Mouse (Mus musculus): Measurements from ENCODE around the gene Cacybp.

Cacybp gene

DNA sequence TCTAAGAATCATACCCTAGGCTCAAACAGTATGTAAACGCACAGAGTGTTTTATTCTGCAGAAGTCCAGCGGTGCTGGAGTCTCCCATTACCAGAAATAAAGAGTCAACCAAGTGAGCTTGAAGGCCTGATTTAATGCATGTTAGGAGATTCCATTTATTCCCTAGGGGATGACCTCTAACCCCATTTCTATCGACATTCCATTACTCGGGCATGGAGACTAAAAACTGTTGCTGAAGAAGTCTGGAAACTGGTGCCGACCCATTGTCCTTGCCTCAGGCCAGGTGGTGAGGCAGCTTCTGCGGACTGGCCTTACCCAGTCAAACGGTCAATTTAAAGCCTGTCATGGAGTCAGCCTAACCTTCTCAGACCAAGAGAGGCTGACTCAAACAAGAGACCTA lies 1.5 kb upstream of the Cacybp start:
- DNase-seq (ENCODE audit: low read depth, low spot score), result no peak

DNA sequence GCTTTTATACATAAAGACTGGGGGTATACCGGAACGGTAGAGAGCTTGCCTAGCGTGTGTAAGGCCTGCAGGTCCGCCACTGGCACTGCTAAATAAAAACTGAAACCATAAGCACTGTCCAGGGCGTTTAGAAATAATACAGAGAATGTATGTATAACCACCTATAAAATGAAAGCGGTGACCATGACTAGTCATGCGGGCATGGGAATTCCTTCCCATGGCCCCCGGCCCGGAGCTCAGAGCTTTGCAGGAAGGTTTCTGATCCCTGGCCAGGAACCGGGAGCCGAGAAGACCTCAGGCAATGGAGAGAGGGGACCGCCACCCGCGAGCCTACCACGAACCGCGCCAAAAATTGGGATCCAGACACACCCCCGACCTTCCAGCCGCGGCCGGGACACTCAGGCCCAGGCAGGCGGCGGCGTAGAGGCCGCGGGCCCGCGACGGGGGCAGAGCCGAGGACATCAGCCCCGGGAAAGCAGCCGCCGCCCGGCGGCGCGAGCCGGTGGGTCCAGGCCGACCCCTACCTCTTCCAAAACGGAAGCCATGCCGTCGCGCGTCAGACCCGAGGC lies 468 bp downstream of the Cacybp start:
- DNase-seq (ENCODE audit: low read depth, low spot score), result no peak

DNA sequence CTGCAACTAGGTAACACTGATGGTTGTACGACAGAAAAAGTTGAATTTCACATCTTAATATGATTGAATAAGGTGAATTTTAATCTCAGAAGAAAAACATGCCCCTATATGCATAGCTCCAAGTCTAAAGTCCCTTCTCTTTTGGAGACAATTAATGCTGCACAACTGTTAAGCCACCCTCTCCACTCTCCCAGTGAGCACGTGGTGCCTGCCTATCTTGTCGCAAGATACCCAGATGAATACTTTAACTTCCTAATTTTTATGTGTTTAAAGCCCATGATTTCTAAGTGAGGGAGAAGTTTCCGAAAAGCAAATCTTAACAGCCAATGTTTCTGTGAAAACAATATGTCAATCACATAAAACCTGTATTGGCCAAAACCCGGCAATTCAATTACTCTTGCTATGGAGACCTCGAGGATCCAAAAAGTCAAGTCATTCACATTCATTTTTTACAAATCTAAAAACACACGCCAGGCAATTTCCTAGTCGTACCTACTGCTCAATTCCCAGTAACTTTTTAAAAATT lies 1.0 kb downstream of the Cacybp start:
- DNase-seq (ENCODE audit: low read depth, low spot score), result no peak

DNA sequence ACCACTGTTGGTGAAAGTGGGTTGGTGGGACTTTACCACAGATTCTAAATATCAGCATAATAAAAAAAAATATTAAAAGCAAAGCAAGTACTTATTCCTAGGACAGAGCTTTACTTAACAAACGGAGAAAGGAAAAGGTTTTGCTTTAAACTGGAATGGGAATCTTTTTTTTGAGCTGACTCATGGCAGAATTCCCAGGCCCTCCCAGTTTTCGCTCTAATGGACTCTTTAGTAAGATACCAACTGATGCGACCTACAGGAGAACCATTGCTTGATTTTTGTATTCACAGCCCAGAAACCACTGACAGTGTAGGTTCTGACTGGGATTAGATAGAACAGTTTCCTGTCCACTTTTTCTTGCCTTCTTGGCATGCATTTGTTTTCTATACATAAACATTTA lies 2.1 kb downstream of the Cacybp start:
- no peak for DNase-seq (ENCODE audit: low read depth, low spot score)

DNA sequence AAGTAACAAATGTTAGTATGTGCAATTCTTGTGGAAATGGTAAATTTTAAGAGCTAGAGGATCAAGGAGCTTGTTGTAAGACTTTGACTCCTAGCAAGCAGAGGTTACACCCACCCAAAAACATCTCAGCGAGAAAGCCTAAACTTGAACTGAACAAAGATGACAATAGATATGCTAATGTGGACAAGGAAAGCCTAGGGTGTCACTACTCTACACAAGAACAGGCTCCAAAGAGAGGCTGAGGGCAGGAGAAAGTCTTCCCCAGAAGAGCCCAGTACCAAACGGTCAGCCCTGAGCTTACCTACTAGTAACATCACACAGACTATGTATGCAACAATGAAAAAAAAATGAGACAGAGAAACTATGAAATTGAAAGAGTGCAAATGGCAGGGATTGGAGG lies 2.8 kb downstream of the Cacybp start:
- no peak for DNase-seq (ENCODE audit: low read depth, low spot score)

DNA sequence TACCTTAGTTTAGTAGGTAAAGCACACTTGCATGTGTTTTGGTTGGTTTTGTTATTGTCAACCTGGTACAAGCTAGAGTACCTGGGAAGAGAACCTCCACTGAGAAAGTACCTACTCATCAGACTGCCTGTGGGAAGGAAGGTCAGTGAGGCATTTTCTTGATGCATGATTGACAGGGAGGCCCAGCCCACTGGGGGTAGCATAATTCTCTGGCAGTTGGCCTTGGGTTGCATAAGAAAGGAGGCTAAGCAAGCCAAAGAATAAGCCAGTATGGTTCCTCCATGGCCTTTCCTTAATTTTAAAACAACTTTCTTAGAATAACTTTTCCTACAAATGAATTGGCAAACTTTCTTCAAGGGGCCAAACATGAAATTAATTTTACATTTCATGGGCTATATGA lies 7.2 kb downstream of the Cacybp start:
- no peak for DNase-seq (ENCODE audit: low read depth, low spot score)

DNA sequence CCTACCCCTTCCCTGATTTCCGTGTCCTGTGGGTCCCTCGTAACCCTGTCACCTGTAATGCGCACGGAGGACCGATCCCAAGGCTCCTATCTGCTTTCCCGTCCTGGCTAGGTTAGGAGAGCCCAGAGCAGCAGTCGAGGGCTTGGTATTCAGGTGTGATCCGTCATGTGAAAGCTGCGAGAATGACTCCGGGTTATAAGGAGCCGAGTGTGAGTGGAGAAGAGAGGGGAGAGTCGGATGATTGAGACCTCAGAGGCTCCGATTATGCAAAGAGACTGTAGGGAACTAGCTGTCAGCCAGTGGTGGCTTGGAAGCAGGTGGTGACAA lies 17.4 kb downstream of the Cacybp start:
- DNase-seq (ENCODE audit: low read depth, low spot score), result no peak

DNA sequence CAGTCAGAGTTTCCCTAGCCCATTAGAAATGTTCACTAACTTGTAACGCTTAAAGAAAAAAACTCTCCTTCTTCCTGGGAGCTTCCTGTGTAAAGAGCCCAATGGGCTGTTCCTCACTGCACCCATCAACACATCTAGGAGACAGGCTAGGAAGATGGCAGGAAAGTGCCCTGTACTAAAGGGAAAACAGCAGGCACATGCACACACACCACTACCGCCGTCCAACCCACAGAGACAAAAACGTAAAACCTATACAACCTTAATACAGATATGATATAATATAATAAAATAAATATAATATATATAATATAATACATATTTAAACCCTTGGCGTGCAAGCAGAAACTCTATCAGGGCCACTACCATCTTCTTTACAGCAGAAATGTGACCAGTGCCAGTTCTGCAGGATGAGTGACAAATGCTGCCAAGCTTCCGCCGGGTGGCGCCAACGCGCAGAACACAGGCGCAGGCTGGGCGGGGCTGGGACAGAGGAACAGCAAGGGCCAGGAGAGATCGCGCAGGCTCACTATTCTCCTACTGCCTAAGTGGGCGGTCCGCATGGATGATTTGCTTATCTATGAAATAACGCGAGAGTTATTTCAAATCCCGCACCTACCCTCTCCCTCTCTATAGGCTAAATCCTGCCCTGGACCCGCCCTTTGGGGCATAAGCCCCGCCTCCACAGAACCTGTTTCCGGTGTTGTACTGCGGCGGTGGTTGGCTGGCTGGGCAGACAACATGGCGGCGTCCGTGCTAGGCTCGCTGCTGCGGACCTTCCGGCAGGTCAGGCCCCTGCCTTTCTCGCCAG lies 17.9 kb downstream of the Cacybp start, which contains the start of gene Mrps14:
Gene Mrps14 (plus strand): TSS at position 687 of the 808 bp plus-strand sequence.
- peak; percentile 99 for DNase-seq (ENCODE audit: low read depth, low spot score)

DNA sequence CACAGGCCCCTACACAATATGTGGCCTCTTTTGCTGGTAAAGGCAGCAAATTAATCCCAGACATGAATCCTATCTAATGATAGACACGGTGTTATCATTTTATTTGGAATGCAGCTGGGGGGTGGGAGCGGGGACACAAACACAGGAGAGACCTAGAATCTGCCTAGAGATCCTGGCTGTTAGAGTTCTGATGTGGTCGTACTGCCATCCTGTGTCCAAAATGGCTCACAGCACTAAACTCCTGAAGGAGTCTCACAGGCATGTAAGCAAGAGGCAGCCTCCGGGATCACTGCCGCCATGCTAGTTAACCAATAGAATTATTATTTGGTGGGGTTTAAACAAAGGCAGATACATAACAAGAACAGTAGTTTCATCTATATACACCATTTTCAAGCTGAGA lies 28.2 kb downstream of the Cacybp start:
- peak; percentile 29 for DNase-seq (ENCODE audit: low read depth, low spot score)

DNA sequence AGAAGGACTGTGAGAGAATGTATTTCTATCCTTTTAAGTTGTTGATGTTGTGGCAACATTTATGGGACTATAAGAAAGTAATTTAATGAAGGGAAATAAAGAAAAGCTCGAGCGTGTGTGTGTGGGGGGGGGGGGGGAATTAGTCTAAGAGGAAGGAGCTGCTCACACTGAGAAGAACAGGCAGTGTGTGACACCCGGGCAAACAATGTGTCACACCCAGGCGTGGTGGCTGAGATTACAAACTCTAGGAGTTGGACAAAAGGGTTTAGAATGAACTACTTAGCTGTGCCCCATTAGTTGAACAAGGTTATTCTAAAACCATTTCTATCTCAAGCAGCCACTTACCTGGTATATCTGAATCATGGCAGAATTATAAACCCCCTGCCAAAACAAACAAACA lies 31.5 kb downstream of the Cacybp start:
- DNase-seq (ENCODE audit: low read depth, low spot score), result no peak

DNA sequence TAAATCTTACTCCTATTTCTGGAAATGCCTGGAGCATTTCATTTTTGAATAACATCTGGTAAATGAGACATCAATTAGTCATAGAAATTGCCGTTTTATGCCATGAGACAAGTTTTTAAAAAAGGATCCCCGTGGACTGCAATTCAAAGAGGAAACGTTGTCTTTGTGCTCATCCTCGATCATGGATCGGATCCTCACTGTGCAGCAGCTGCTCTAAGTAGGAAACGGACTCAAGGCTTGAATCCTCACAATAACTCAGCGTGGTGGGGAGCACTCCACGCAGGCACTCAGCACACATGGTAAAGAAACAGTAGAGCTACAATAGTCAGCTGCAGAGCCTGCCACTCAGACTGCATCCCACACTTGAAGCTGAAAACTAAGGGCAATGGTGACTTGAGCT lies 35.8 kb downstream of the Cacybp start:
- DNase-seq (ENCODE audit: low read depth, low spot score), result no peak

DNA sequence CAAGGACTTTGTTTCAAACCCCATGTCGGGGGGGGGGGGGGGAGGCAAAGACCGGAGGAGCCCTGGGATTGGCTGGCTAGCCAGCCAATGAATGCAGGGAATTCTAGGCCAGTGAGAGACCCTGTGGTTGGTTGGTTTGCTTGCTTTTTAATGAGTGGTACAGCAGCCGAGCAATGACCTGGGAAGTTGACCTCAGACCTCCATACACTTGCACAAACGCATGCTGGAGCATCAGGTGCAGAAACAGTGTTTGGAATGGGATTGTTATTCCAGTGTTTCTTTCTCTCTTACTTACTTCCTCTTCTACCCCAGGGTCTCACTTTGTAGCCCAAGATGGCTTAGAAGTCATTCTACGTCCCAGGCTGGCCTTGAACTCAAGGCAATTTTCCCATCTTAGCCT lies 46.1 kb downstream of the Cacybp start:
- DNase-seq (ENCODE audit: low read depth, low spot score), result no peak

DNA sequence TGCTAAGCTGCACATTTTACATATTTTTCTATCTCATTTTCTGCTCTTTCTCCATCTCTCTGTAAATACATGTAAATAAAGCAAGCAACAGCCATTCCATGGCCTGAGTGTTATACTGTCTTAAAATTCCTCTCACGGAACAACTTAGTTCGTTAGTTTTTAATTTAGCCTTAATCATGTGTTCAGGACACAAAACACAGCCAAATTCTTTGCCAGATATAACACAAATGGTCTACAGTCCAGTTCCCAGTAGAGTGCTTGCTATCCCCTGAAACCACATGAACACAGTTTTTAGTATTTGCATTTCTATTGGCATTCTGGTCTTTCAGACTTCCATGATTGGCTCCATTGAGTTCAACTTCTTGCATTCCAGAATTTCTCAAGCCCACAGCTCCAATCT lies 54.5 kb downstream of the Cacybp start:
- DNase-seq (ENCODE audit: low read depth, low spot score), result no peak

DNA sequence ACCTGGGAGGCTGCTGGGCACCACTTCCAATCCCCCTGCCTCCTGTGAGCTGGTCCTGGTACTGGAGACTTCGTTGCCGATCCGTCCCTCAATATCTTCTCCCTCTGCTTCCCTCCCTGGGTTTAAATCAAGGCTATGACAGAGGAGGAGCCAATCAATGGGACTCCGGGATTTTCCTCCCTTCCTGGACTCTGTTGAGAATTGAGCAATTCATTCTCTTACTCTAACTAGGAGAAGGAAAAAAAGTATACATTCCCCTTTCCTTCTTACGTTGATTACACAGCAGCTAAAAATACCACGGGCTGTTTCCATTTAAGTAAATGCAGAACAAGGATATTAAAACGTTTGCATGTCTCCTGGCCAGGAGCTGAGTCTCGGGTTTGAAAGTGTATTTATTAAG lies 59.2 kb downstream of the Cacybp start, which contains the start of gene Tnn:
Gene Tnn (minus strand): TSS at position 101 of the 400 bp plus-strand sequence.
- no peak for DNase-seq (ENCODE audit: low read depth, low spot score)
